Mouse (Mus musculus) ES-Bruce4 (cell line): Measurements from ENCODE around the gene Hectd1. TPM values are rescaled to one million over a fixed set of nuclear protein-coding genes. Genes with fewer than 3 reads are reported as not detected.

Experiments
- H3K27ac ChIP-seq: 2 replicates; pipeline ENCODE4 v1.5.1; 2012; ENCODE audit warnings: low read length, inconsistent platforms; ENCODE audit not compliant: insufficient read depth
- H3K27me3 ChIP-seq: 2 replicates; pipeline ENCODE4 v1.6.1; 2012; ENCODE audit warnings: mild to moderate bottlenecking, low read length, inconsistent platforms; ENCODE audit not compliant: control insufficient read depth, poor library complexity, insufficient read depth, severe bottlenecking
- H3K36me3 ChIP-seq: 2 replicates; pipeline ENCODE4 v1.6.1; 2012; ENCODE audit warnings: inconsistent platforms, mild to moderate bottlenecking, low read length, moderate library complexity; ENCODE audit not compliant: control insufficient read depth, poor library complexity, insufficient read depth, severe bottlenecking
- H3K4me1 ChIP-seq: one replicate; pipeline ENCODE4 v1.8.1; 2011; ENCODE audit warnings: low read length; ENCODE audit not compliant: control insufficient read depth, insufficient read depth
- H3K4me3 ChIP-seq: 2 replicates; pipeline ENCODE4 v1.5.1; 2011; ENCODE audit warnings: low read depth, mild to moderate bottlenecking, low read length
- H3K9ac ChIP-seq: 2 replicates; pipeline ENCODE4 v1.6.1; 2012; ENCODE audit warnings: low read depth, mild to moderate bottlenecking, inconsistent platforms; ENCODE audit not compliant: poor library complexity, severe bottlenecking
- H3K9me3 ChIP-seq: replicated peaks from 2 replicates; pipeline ENCODE4 v1.6.1; 2012; ENCODE audit warnings: mild to moderate bottlenecking, low read length, inconsistent platforms; ENCODE audit not compliant: control insufficient read depth, poor library complexity, insufficient read depth, severe bottlenecking
- CTCF ChIP-seq: IDR thresholded peaks from one replicate; pipeline ENCODE4 v1.8.1; 2011; ENCODE audit warnings: low read depth, low read length
- EP300 ChIP-seq: IDR thresholded peaks from 2 replicates; pipeline ENCODE4 v1.6.1; 2011; ENCODE audit warnings: low read depth, low read length; ENCODE audit not compliant: insufficient read depth
- POLR2A ChIP-seq: IDR thresholded peaks from one replicate; pipeline ENCODE4 v1.8.1; 2011; ENCODE audit warnings: low read length; ENCODE audit not compliant: insufficient read depth
- polyA plus RNA-seq: library from polyadenylated mRNA; stranded (reverse); fragments of >200 nt; gene quantifications from 2 replicates; pipeline ENCODE4 v1.2.4, GENCODE M21; 2011; ENCODE audit warnings: low read depth; ENCODE audit not compliant: missing spikeins, insufficient read depth, insufficient read length

Hectd1 gene
- polyA plus RNA-seq, 1 experiment = 96.9 TPM

- Histone ChIP-seq H3K4me3 (no peak overlapping the region), H3K9ac (no peak overlapping the region), H3K36me3 (peaks cover 5% of the 10 kb centered on the region), H3K4me1 (no peaks in the 10 kb centered on the region), H3K9me3 (no peaks in the 10 kb centered on the region; the same call in 1 of the 2 replicates), H3K27ac (no peak overlapping the region), H3K27me3 (no peaks in the 10 kb centered on the region)
- TF ChIP-seq EP300 = no peak
- no peak for TF ChIP-seq POLR2A
- TF ChIP-seq CTCF = no peak
These were observed 11.3 kb downstream of the Hectd1 start for GRCm38 (mm10) chr12:51817815-51818613.

DNA sequence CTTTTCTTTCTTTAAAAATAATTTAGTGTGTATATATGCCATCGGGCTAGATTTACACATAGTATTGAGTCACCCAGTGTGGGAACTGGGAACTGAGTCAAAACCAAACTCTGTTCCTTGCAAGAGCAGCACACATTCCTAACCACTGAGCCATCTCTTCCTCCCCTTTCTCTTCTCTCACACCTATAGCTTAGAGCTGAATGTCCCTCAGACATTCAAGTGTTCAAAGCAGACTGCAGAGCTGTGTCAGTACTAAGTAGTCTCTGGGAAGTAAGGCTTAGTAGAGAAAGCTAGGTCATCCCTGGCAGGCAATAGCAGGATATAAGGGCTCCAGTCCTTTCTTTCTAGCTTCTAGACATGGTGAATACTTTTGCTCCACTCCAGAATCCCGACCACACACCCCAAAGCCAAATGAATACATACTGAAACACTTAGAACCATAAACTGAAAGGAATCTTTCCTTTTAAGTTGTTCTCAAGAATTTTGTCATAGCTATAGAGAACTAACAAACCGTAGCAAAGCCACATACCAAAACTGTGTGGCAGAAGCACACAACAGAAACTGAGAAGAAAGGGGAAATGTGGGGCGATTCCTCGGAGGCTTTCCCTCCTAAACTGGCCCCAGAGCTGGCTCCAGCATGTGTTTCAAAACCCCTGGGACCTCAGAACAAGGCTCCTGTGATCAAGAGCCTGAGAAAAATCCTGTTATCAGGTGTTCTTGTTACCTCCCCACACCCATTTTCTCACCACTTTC, 17.8 kb downstream of the Hectd1 start:
- no peak overlapping the region for H3K9ac ChIP-seq
- H3K36me3 ChIP-seq = peaks cover 2% of the 10 kb centered on the region; the same call in 1 of the 2 replicates
- no peak overlapping the region for H3K27ac ChIP-seq
- H3K27me3 ChIP-seq = no peaks in the 10 kb centered on the region
- no peaks in the 10 kb centered on the region; the same call in 1 of the 2 replicates for H3K9me3 ChIP-seq
- H3K4me3 ChIP-seq = no peak overlapping the region
- TF ChIP-seq POLR2A (no peak), CTCF (no peak), EP300 (no peak)
- H3K4me1 ChIP-seq = no peaks in the 10 kb centered on the region

- H3K9me3 ChIP-seq = no peaks in the 10 kb centered on the region; the same call in 1 of the 2 replicates
- H3K27me3 ChIP-seq = no peaks in the 10 kb centered on the region
- H3K4me3 ChIP-seq = no peak overlapping the region
- peaks cover 2% of the 10 kb centered on the region; the same call in 1 of the 2 replicates for H3K36me3 ChIP-seq
- H3K27ac ChIP-seq = no peak overlapping the region
- no peak overlapping the region for H3K9ac ChIP-seq
- no peaks in the 10 kb centered on the region for H3K4me1 ChIP-seq
- no peak for TF ChIP-seq POLR2A
- TF ChIP-seq EP300 = no peak
- no peak for TF ChIP-seq CTCF
These were observed 18.8 kb downstream of the Hectd1 start for GRCm38 (mm10) chr12:51810564-51810963.

GRCm38 (mm10) chr12:51784842-51785241, 44.5 kb downstream of the Hectd1 start:
- no peaks in the 10 kb centered on the region for H3K9me3 ChIP-seq
- no peaks in the 10 kb centered on the region for H3K4me1 ChIP-seq
- no peaks in the 10 kb centered on the region for H3K27me3 ChIP-seq
- H3K9ac ChIP-seq = no peak overlapping the region
- no peak overlapping the region for H3K27ac ChIP-seq
- TF ChIP-seq EP300 (no peak), CTCF (peak; percentile 86), POLR2A (no peak)
- no peak overlapping the region for H3K4me3 ChIP-seq
- peaks cover 54% of the 10 kb centered on the region for H3K36me3 ChIP-seq

DNA sequence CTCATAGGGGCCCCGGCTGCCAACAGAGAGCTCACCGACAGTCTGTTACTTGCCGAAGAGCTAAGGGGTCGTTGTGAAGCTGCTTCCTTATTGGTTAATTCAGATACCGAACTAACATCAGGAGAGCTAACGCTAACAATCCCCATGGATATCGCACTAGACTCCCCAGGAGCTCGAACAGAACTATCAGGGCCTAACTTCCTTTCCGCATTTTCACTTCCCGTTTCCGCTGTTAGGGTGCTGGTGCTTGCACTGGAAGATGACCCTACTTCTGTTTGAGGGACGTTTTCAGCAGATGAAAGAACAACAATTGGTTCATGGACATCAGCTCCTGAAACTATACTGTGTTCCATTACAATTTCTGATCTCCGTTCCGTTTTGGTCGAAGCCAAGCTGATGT, 60.6 kb downstream of the Hectd1 start:
- H3K27ac ChIP-seq = no peak overlapping the region
- H3K36me3 ChIP-seq = peaks cover 43% of the 10 kb centered on the region
- H3K9me3 ChIP-seq = no peaks in the 10 kb centered on the region
- no peak overlapping the region for H3K9ac ChIP-seq
- H3K27me3 ChIP-seq = no peaks in the 10 kb centered on the region
- no peak overlapping the region for H3K4me3 ChIP-seq
- H3K4me1 ChIP-seq = no peaks in the 10 kb centered on the region
- TF ChIP-seq CTCF (no peak), EP300 (no peak), POLR2A (no peak)
